8 mouse cellular contexts compared by ENCODE assay signal in the genomic region with DNA sequence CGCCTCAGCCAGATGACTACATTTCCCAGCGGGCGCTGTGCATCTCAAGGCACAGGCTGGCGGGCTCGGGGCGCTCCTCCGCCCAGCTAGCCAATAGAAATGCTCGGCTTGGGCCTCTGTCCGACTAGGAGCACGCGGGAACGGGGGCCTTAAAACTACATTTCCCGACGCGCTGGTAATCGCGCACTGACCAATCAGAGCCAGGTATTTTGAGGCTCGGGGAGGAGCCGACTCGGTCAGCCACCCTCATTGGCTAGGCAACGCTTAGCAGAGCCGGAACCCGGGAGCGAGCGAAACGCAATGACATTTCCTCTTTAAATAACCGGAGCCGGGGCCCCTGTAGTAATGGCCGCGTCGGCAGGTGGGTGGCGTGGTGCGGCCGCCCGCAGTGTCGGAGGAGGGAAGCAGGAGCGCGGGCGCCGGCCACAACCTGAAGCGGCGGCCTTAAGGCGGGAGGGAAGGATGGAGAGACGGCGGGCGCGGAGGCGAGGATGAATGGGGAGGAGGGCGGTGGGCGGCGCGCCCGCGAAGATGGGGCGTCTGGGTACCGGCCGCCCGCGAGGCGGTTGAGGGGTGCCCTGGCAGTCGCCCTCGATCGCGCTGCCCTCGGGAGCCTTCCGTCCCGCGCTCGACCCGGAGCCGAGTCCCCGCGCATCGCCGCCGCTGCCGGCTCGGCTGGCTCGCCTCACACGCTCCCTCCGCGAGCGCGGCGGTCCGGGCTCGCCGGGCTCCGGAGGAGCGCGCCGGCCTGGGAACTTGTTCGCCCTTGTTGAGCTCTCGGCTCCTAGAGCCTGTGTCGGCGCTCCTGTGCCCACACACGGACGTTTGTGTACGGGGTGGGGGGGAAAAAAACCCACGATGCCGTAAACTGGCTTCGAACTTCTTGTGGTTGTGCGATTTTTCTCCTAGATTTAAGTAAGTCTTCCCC. TPM values are rescaled to one million over a fixed set of nuclear protein-coding genes. Genes with fewer than 3 reads are reported as not detected.
A peak's percentile ranks its signal among the peaks of the same experiment; 100 is the strongest.
DNase-seq lines count a peak whose midpoint lies in the region; ATAC-seq lines count a peak whose summit lies in the region.

No protein-coding gene starts in this region.

- H3K27ac ChIP-seq in hindbrain, embryonic 16.5 days (ENCODE audit: low read depth, low read length): peak overlapping the region; percentile 94
- H3K27ac ChIP-seq in macrophage: no peak overlapping the region

- peak overlapping the region; percentile 66 for H3K4me3 ChIP-seq in hindbrain, embryonic 16.5 days (ENCODE audit: low read length)
- H3K4me3 ChIP-seq in macrophage (ENCODE audit: inconsistent target): peak overlapping the region; percentile 30

- peaks cover 9% of the 10 kb centered on the region for H3K4me1 ChIP-seq in hindbrain, embryonic 16.5 days (ENCODE audit: control insufficient read depth, insufficient read depth, low read depth, low read length)

- H3K36me3 ChIP-seq in hindbrain, embryonic 16.5 days (ENCODE audit: control insufficient read depth, insufficient read depth, low read length): peaks cover 5% of the 10 kb centered on the region; the same call in 1 of the 2 replicates
- no peaks in the 10 kb centered on the region for H3K36me3 ChIP-seq in macrophage (ENCODE audit: inconsistent target)

- peak overlapping the region; percentile 67 for H3K4me2 ChIP-seq in hindbrain, embryonic 16.5 days (ENCODE audit: low read length)

- peak overlapping the region; percentile 88 for H3K9ac ChIP-seq in hindbrain, embryonic 16.5 days (ENCODE audit: low read depth, low read length)

- no peaks in the 10 kb centered on the region for H3K79me2 ChIP-seq in macrophage (ENCODE audit: inconsistent target)

- under 1% methylated on average over 100 of the region's 103 CpGs for WGBS in hindbrain, embryonic 16.5 days
- WGBS in macrophage (ENCODE audit: missing documents): 1% methylated on average over 83 of the region's 103 CpGs

- peak; percentile 94 for DNase-seq in WW6 (ENCODE audit: low read depth, low spot score)
- DNase-seq in cerebellum, postnatal 4 days (ENCODE audit: low spot score in 2 of 2): peak; percentile 79 to 91
- peak; percentile 96 for DNase-seq in gastrocnemius, adult 18-20 months (ENCODE audit: low spot score)
- peak; percentile 92 to 96 for DNase-seq in left cerebral cortex, adult 18-20 months (ENCODE audit: low spot score in 2 of 2)
- peak; percentile 98 for DNase-seq in right cerebral cortex, adult 18-20 months
- DNase-seq in urinary bladder, postnatal 10 days (ENCODE audit: low spot score): peak; percentile 67

- H3K27me3 ChIP-seq in hindbrain, embryonic 16.5 days (replicated peaks; ENCODE audit: control insufficient read depth, insufficient read depth, low read length): no peaks in the 10 kb centered on the region

- peak; percentile 100 for ATAC-seq in hindbrain, embryonic 16.5 days

- no peaks in the 10 kb centered on the region for H3K9me3 ChIP-seq in hindbrain, embryonic 16.5 days (ENCODE audit: control insufficient read depth, low read length)

RNA-seq across cellular contexts. Expression of gene Kbtbd8, which starts 0.8 kb away (rescaled TPM):
- total RNA-seq in gastrocnemius, adult 18-20 months (2021): 1 to 10 TPM; 4.5 to 5.0 TPM
- polyA plus RNA-seq in hindbrain, embryonic 16.5 days (2015; fragmentation: Nextera tagmentation; extraction: Ambion mirVana): 3.5 and 4.5 TPM in 2 replicates
- 10 to 100 TPM in 1 of 2 experiments, 1 to 10 TPM in 1; 7.7 to 11.6 TPM for total RNA-seq in left cerebral cortex, adult 18-20 months (2021)
- 1 to 10 TPM in 13 of 26 experiments, under 1 TPM in 12, not detected in 1; 0.25 to 3.7 (median 1.0) TPM for total RNA-seq in macrophage (2018; cell fraction: chromatin; rRNA removed)
- 1 to 10 TPM in 11 of 26 experiments, under 1 TPM in 15; 0.43 to 1.4 (median 0.99) TPM for total RNA-seq in macrophage (2018; cell fraction: cytosol; rRNA removed)
- 1 to 10 TPM in 12 of 26 experiments, under 1 TPM in 14; 0.24 to 9.3 (median 0.92) TPM for total RNA-seq in macrophage (2018; cell fraction: nucleus; rRNA removed)
- polyA plus RNA-seq in macrophage (2018): 0.68 to 1.7 TPM (median 0.76 TPM) in 3 replicates
